Mouse (Mus musculus): ENCODE measurements around the gene Tyw1. TPM values are rescaled to one million over a fixed set of nuclear protein-coding genes. Genes with fewer than 3 reads are reported as not detected.

Gene Tyw1
- polyA plus RNA-seq, 1 experiment from 2014 or later = 22.3 TPM

Other genes starting within 250 kb of the Tyw1 start
- 32.1 and 35.7 TPM in 2 replicates for gene Asl, start 226.4 kb upstream of the Tyw1 start, polyA plus RNA-seq (2014; fragmentation: Nextera tagmentation; extraction: Ambion mirVana)
- 24.9 and 25.6 TPM in 2 replicates for gene Crcp, start 226.3 kb upstream of the Tyw1 start, polyA plus RNA-seq (2014; fragmentation: Nextera tagmentation; extraction: Ambion mirVana)
- 94.0 and 102 TPM in 2 replicates for gene Tpst1, start 182.3 kb upstream of the Tyw1 start, polyA plus RNA-seq (2014; fragmentation: Nextera tagmentation; extraction: Ambion mirVana)
- gene Kctd7, start 110.8 kb upstream of the Tyw1 start, polyA plus RNA-seq (2014; fragmentation: Nextera tagmentation; extraction: Ambion mirVana) = 5.8 and 6.5 TPM in 2 replicates
- gene Rabgef1, start 83.8 kb upstream of the Tyw1 start, polyA plus RNA-seq (2014; fragmentation: Nextera tagmentation; extraction: Ambion mirVana) = 22.5 and 24.4 TPM in 2 replicates
- gene Tmem248, start 38.5 kb upstream of the Tyw1 start, polyA plus RNA-seq (2014; fragmentation: Nextera tagmentation; extraction: Ambion mirVana) = 40.6 and 44.7 TPM in 2 replicates
- 51.7 and 54.3 TPM in 2 replicates for gene Sbds, start 89 bp upstream of the Tyw1 start, polyA plus RNA-seq (2014; fragmentation: Nextera tagmentation; extraction: Ambion mirVana)
- 1.3 and 2.2 TPM in 2 replicates for gene Caln1, start 113.8 kb downstream of the Tyw1 start, polyA plus RNA-seq (2014; fragmentation: Nextera tagmentation; extraction: Ambion mirVana)
- gene A330070K13Rik, start 129.0 kb downstream of the Tyw1 start, polyA plus RNA-seq (2014; fragmentation: Nextera tagmentation; extraction: Ambion mirVana) = not detected in 2 replicates